Mouse (Mus musculus) heart, adult 2 months (tissue): Measurements from ENCODE around the gene Olfr963.

Experiments used
- CTCF ChIP-seq: fragments of 200-600 bp; IDR thresholded peaks from 2 replicates; pipeline ENCODE4 v1.8.1; 2022; ENCODE audit warnings: antibody characterized with exemption, mild to moderate bottlenecking, moderate library complexity
- POLR2A ChIP-seq: fragments of 200-500 bp; IDR thresholded peaks from 2 replicates; pipeline ENCODE4 v1.6.1; 2011; ENCODE audit warnings: mild to moderate bottlenecking, low read depth, low read length, control low read depth; ENCODE audit not compliant: insufficient read depth

GRCm38 (mm10) chr9:39633913-39634594 is 33.0 kb upstream of the Olfr963 start:
- TF ChIP-seq CTCF (no peak), POLR2A (no peak)
